In genomic region chr14:103100296-103100695, GRCm38 (mm10) we compare ENCODE assay signal across 9 mouse cellular contexts. TPM values are rescaled to one million over a fixed set of nuclear protein-coding genes. Genes with fewer than 3 reads are reported as not detected.
DNase-seq lines count a peak whose midpoint lies in the region; ATAC-seq and TF ChIP-seq lines count a peak whose summit lies in the region.
"Had no signal": no experiment of that assay in that cellular context is flagged by ENCODE, and none has a peak within 500 bp of the region (broad histone marks: within the 10 kb centered on the region; RNA-seq: fewer than 3 reads in every experiment).

No protein-coding gene starts in this region.

- peaks cover 16% of the 10 kb centered on the region for H3K27me3 ChIP-seq in erythroblast, embryonic 14.5 days (ENCODE audit: control insufficient read depth)
- H3K27me3 ChIP-seq in kidney, embryonic 16.5 days (ENCODE audit: insufficient read depth, low read length) = no peaks in the 10 kb centered on the region
- H3K27me3 ChIP-seq in ES-Bruce4 (ENCODE audit: control insufficient read depth, insufficient read depth, low read length, poor library complexity, severe bottlenecking) = no peaks in the 10 kb centered on the region
- H3K27me3 ChIP-seq in limb, embryonic 12.5 days = no peaks in the 10 kb centered on the region

- ATAC-seq in erythroblast, adult 5-6 weeks (replicated peaks; ENCODE audit: low FRiP score, poor library complexity, severe bottlenecking) = no peak
- ATAC-seq in kidney, embryonic 16.5 days (ENCODE audit: low FRiP score, low TSS enrichment) = no peak
- no peak for ATAC-seq in limb, embryonic 12.5 days (ENCODE audit: insufficient number of reproducible peaks, insufficient read depth, low FRiP score, low TSS enrichment, low read depth)

- no peak for TF ChIP-seq CTCF in ES-Bruce4 (IDR thresholded peaks at IDR 0.05; ENCODE audit: low read depth, low read length)

- H3K36me3 ChIP-seq in erythroblast, embryonic 14.5 days (ENCODE audit: control insufficient read depth) = peaks cover 22% of the 10 kb centered on the region
- H3K36me3 ChIP-seq in kidney, embryonic 16.5 days (ENCODE audit: insufficient read depth, low read length) = peaks cover under 1% of the 10 kb centered on the region; the same call in 1 of the 2 replicates
- H3K36me3 ChIP-seq in ES-Bruce4 (ENCODE audit: control insufficient read depth, insufficient read depth, low read length, poor library complexity, severe bottlenecking) = peaks cover 13% of the 10 kb centered on the region
- H3K36me3 ChIP-seq in limb, embryonic 12.5 days = peaks cover 9% of the 10 kb centered on the region

- peak overlapping the region; percentile 92 for H3K4me3 ChIP-seq in erythroblast, embryonic 14.5 days (replicated peaks)
- H3K4me3 ChIP-seq in kidney, embryonic 16.5 days (ENCODE audit: low read length) = no peak overlapping the region
- no peak overlapping the region; the same call in 1 of the 2 replicates for H3K4me3 ChIP-seq in ES-Bruce4 (ENCODE audit: low read depth, low read length)
- H3K4me3 ChIP-seq in limb, embryonic 12.5 days (replicated peaks) = no peak overlapping the region

- no peaks in the 10 kb centered on the region for H3K9me3 ChIP-seq in erythroblast, embryonic 14.5 days (ENCODE audit: control insufficient read depth, low read length)
- no peaks in the 10 kb centered on the region for H3K9me3 ChIP-seq in kidney, embryonic 16.5 days (ENCODE audit: low read length)
- H3K9me3 ChIP-seq in ES-Bruce4 (replicated peaks; ENCODE audit: control insufficient read depth, insufficient read depth, low read length, poor library complexity, severe bottlenecking) = no peaks in the 10 kb centered on the region
- H3K9me3 ChIP-seq in limb, embryonic 12.5 days = no peaks in the 10 kb centered on the region

- DNase-seq in kidney, postnatal 25 days = no peak
- DNase-seq in thymus, postnatal 14 days = no peak
- no peak for DNase-seq in ovary, postnatal 36 days (ENCODE audit: low spot score)

- 81% methylated on average over 13 of the region's 13 CpGs for WGBS in kidney, embryonic 16.5 days
- WGBS in limb, embryonic 12.5 days = 82% methylated on average over 13 of the region's 13 CpGs

- peaks cover 35% of the 10 kb centered on the region for H3K4me1 ChIP-seq in erythroblast, embryonic 14.5 days (ENCODE audit: control insufficient read depth)
- peaks cover 24% of the 10 kb centered on the region for H3K4me1 ChIP-seq in kidney, embryonic 16.5 days (ENCODE audit: insufficient read depth, low read length)
- H3K4me1 ChIP-seq in ES-Bruce4 (ENCODE audit: control insufficient read depth, insufficient read depth, low read length) = peaks cover 5% of the 10 kb centered on the region
- peaks cover 12% of the 10 kb centered on the region for H3K4me1 ChIP-seq in limb, embryonic 12.5 days (replicated peaks)

- no peak for TF ChIP-seq POLR2A in ES-Bruce4 (IDR thresholded peaks at IDR 0.05; ENCODE audit: insufficient read depth, low read length)

- H3K9ac ChIP-seq in kidney, embryonic 16.5 days (replicated peaks; ENCODE audit: low read length) = no peak overlapping the region
- H3K9ac ChIP-seq in ES-Bruce4 (ENCODE audit: low read depth, poor library complexity, severe bottlenecking) = peak overlapping the region; percentile 71
- no peak overlapping the region for H3K9ac ChIP-seq in limb, embryonic 12.5 days (replicated peaks)

- peak overlapping the region; percentile 73 for H3K4me2 ChIP-seq in kidney, embryonic 16.5 days (replicated peaks; ENCODE audit: low read depth, low read length)
- H3K4me2 ChIP-seq in limb, embryonic 12.5 days = 0 out of 2 replicates have a peak overlapping the region, but pooled peaks have one; percentile 68

- TF ChIP-seq EP300 in ES-Bruce4 (IDR thresholded peaks at IDR 0.05; ENCODE audit: insufficient read depth, low read depth, low read length) = no peak

- no peak overlapping the region for H3K27ac ChIP-seq in kidney, embryonic 16.5 days (ENCODE audit: low read length)
- H3K27ac ChIP-seq in ES-Bruce4 (ENCODE audit: insufficient read depth, low read length) = 0 out of 2 replicates have a peak overlapping the region, but pooled peaks have one; percentile 39
- 0 out of 2 replicates have a peak overlapping the region, but pooled peaks have one; percentile 17 for H3K27ac ChIP-seq in limb, embryonic 12.5 days

RNA-seq across cellular contexts. Expression of gene Fbxl3, which starts 0.9 kb away (rescaled TPM):
- 2.6 and 3.3 TPM in 2 replicates for polyA plus RNA-seq in erythroblast, embryonic 14.5 days (2012)
- total RNA-seq in erythroblast, adult 5-6 weeks (2015; ENCODE audit: low replicate concordance) = 79.2 and 116 TPM in 2 replicates
- 239 and 296 TPM in 2 replicates for total RNA-seq in erythroblast, adult 5-6 weeks (2017; ENCODE audit: low replicate concordance)
- 22.0 and 23.5 TPM in 2 replicates for polyA plus RNA-seq in kidney, embryonic 16.5 days (2015; fragmentation: Nextera tagmentation; extraction: Ambion mirVana)
- polyA plus RNA-seq in ES-Bruce4 (2011; ENCODE audit: insufficient read depth, insufficient read length, low read depth, missing spikeins) = 79.9 and 89.9 TPM in 2 replicates
- polyA plus RNA-seq in limb, embryonic 12.5 days (2016; fragmentation: Nextera tagmentation; extraction: Ambion mirVana) = 24.1 and 27.6 TPM in 2 replicates

RNA-seq across cellular contexts. Expression of gene Cln5, which starts 30.3 kb away (rescaled TPM):
- 0.40 and 0.63 TPM in 2 replicates for polyA plus RNA-seq in erythroblast, embryonic 14.5 days (2012)
- total RNA-seq in erythroblast, adult 5-6 weeks (2015; ENCODE audit: low replicate concordance) = 18.8 and 20.9 TPM in 2 replicates
- total RNA-seq in erythroblast, adult 5-6 weeks (2017; ENCODE audit: low replicate concordance) = 21.9 and 22.2 TPM in 2 replicates
- 36.7 and 38.1 TPM in 2 replicates for polyA plus RNA-seq in kidney, embryonic 16.5 days (2015; fragmentation: Nextera tagmentation; extraction: Ambion mirVana)
- 36.3 and 38.7 TPM in 2 replicates for polyA plus RNA-seq in ES-Bruce4 (2011; ENCODE audit: insufficient read depth, insufficient read length, low read depth, missing spikeins)
- polyA plus RNA-seq in limb, embryonic 12.5 days (2016; fragmentation: Nextera tagmentation; extraction: Ambion mirVana) = 28.2 and 31.1 TPM in 2 replicates

RNA-seq across cellular contexts. Expression of gene Acod1, which starts 53.5 kb away (rescaled TPM):
- polyA plus RNA-seq in erythroblast, embryonic 14.5 days (2012) = not detected in 2 replicates
- total RNA-seq in erythroblast, adult 5-6 weeks (2015; ENCODE audit: low replicate concordance) = 2.7 TPM in 1 of 2 replicates, not detected in the other
- total RNA-seq in erythroblast, adult 5-6 weeks (2017; ENCODE audit: low replicate concordance) = 0.17 and 1.3 TPM in 2 replicates
- polyA plus RNA-seq in kidney, embryonic 16.5 days (2015; fragmentation: Nextera tagmentation; extraction: Ambion mirVana) = not detected in 2 replicates
- not detected in 2 replicates for polyA plus RNA-seq in ES-Bruce4 (2011; ENCODE audit: insufficient read depth, insufficient read length, low read depth, missing spikeins)
- polyA plus RNA-seq in limb, embryonic 12.5 days (2016; fragmentation: Nextera tagmentation; extraction: Ambion mirVana) = not detected in 2 replicates
- total RNA-seq: gastrocnemius, adult 18-20 months had no signal

Comparison
In these comparisons a context has a peak if more than half of its experiments do, and no peak if none do; other contexts are left out.
1. RNA of gene Cln5, which starts 30.3 kb away (polyA plus RNA-seq): 36.3 to 38.7 TPM in ES-Bruce4, 36.7 to 38.1 TPM in kidney, embryonic 16.5 days and 28.2 to 31.1 TPM in limb, embryonic 12.5 days; 0.40 to 0.63 TPM in erythroblast, embryonic 14.5 days; every median in the first group is over 10 times any median in the second.